Mouse (Mus musculus): ENCODE measurements at regions not wholly inside any gene's neighbourhood (a gene's known extent, or its start where the extent isn't known, plus 50 kb on each side); places are given as distances from the start of the nearest gene placed in this dataset.

GRCm38 (mm10) chr1:161712283-161712682 is 76.0 kb downstream of the Fasl start:
- H3K79me3 ChIP-seq (ENCODE audit: low read depth), result no peaks in the 10 kb centered on the region
- H3K27me3 ChIP-seq (ENCODE audit: control insufficient read depth, insufficient read depth, insufficient read length), result no peaks in the 10 kb centered on the region
- H3ac ChIP-seq (ENCODE audit: control insufficient read depth, insufficient read length, low read depth), result no peak overlapping the region
- no peaks in the 10 kb centered on the region for H3K79me2 ChIP-seq (ENCODE audit: control insufficient read depth, insufficient read depth)
- TF ChIP-seq CEBPB (IDR thresholded peaks at IDR 0.05; ENCODE audit: low read depth) (no peak), CTCF (IDR thresholded peaks at IDR 0.05; ENCODE audit: control insufficient read depth, insufficient read depth, insufficient read length) (no peak), MAX (IDR thresholded peaks at IDR 0.05) (no peak), USF1 (IDR thresholded peaks at IDR 0.05; ENCODE audit: low read depth) (no peak), MYOD1 (IDR thresholded peaks at IDR 0.05; ENCODE audit: control insufficient read depth, insufficient read length, low read depth) (no peak), FOSL1 (IDR thresholded peaks at IDR 0.05; ENCODE audit: insufficient read depth, low read length, poor library complexity, severe bottlenecking) (no peak), MYOG (IDR thresholded peaks at IDR 0.05; ENCODE audit: control insufficient read depth, extremely low read depth, insufficient read length) (no peak)
- no peaks in the 10 kb centered on the region for H3K36me3 ChIP-seq (ENCODE audit: control insufficient read depth, insufficient read depth)
- H3K4me3 ChIP-seq (ENCODE audit: insufficient read depth, poor library complexity, severe bottlenecking), result no peak overlapping the region

GRCm38 (mm10) chr1:161707049-161707448 is 81.2 kb downstream of the Fasl start:
- Histone ChIP-seq H3K27me3 (ENCODE audit: control insufficient read depth, insufficient read depth, insufficient read length) (no peaks in the 10 kb centered on the region), H3K36me3 (ENCODE audit: control insufficient read depth, insufficient read depth) (no peaks in the 10 kb centered on the region), H3K4me3 (ENCODE audit: insufficient read depth, poor library complexity, severe bottlenecking) (no peak overlapping the region), H3ac (ENCODE audit: control insufficient read depth, insufficient read length, low read depth) (no peak overlapping the region), H3K79me3 (ENCODE audit: low read depth) (no peaks in the 10 kb centered on the region), H3K79me2 (ENCODE audit: control insufficient read depth, insufficient read depth) (no peaks in the 10 kb centered on the region)
- TF ChIP-seq CTCF (IDR thresholded peaks at IDR 0.05; ENCODE audit: control insufficient read depth, insufficient read depth, insufficient read length) (no peak), MAX (IDR thresholded peaks at IDR 0.05) (no peak)

- Histone ChIP-seq H3K79me3 (ENCODE audit: low read depth) (no peaks in the 10 kb centered on the region), H3ac (ENCODE audit: control insufficient read depth, insufficient read length, low read depth) (no peak overlapping the region), H3K27me3 (ENCODE audit: control insufficient read depth, insufficient read depth, insufficient read length) (no peaks in the 10 kb centered on the region), H3K79me2 (ENCODE audit: control insufficient read depth, insufficient read depth) (no peaks in the 10 kb centered on the region), H3K36me3 (ENCODE audit: control insufficient read depth, insufficient read depth) (no peaks in the 10 kb centered on the region), H3K4me3 (ENCODE audit: insufficient read depth, poor library complexity, severe bottlenecking) (no peak overlapping the region)
- TF ChIP-seq MYOG (IDR thresholded peaks at IDR 0.05; ENCODE audit: control insufficient read depth, extremely low read depth, insufficient read length) (no peak), FOSL1 (IDR thresholded peaks at IDR 0.05; ENCODE audit: insufficient read depth, low read length, poor library complexity, severe bottlenecking) (no peak), USF1 (IDR thresholded peaks at IDR 0.05; ENCODE audit: low read depth) (no peak), MAX (IDR thresholded peaks at IDR 0.05) (no peak), CTCF (IDR thresholded peaks at IDR 0.05; ENCODE audit: control insufficient read depth, insufficient read depth, insufficient read length) (no peak), MYOD1 (IDR thresholded peaks at IDR 0.05; ENCODE audit: control insufficient read depth, insufficient read length, low read depth) (no peak), CEBPB (IDR thresholded peaks at IDR 0.05; ENCODE audit: low read depth) (no peak)
Observed at GRCm38 (mm10) chr1:161704961-161705360, 83.3 kb downstream of the Fasl start.

GRCm38 (mm10) chr1:161704527-161704926 is 83.8 kb downstream of the Fasl start:
- no peaks in the 10 kb centered on the region for H3K79me2 ChIP-seq (ENCODE audit: control insufficient read depth, insufficient read depth)
- no peaks in the 10 kb centered on the region for H3K79me3 ChIP-seq (ENCODE audit: low read depth)
- H3K4me3 ChIP-seq (ENCODE audit: insufficient read depth, poor library complexity, severe bottlenecking), result no peak overlapping the region
- no peaks in the 10 kb centered on the region for H3K27me3 ChIP-seq (ENCODE audit: control insufficient read depth, insufficient read depth, insufficient read length)
- no peak for TF ChIP-seq CTCF (IDR thresholded peaks at IDR 0.05; ENCODE audit: control insufficient read depth, insufficient read depth, insufficient read length)
- no peak for TF ChIP-seq MAX (IDR thresholded peaks at IDR 0.05)
- TF ChIP-seq FOSL1 (IDR thresholded peaks at IDR 0.05; ENCODE audit: insufficient read depth, low read length, poor library complexity, severe bottlenecking), result no peak
- TF ChIP-seq MYOG (IDR thresholded peaks at IDR 0.05; ENCODE audit: control insufficient read depth, extremely low read depth, insufficient read length), result no peak
- no peak for TF ChIP-seq USF1 (IDR thresholded peaks at IDR 0.05; ENCODE audit: low read depth)
- TF ChIP-seq MYOD1 (IDR thresholded peaks at IDR 0.05; ENCODE audit: control insufficient read depth, insufficient read length, low read depth), result no peak
- TF ChIP-seq CEBPB (IDR thresholded peaks at IDR 0.05; ENCODE audit: low read depth), result no peak
- H3ac ChIP-seq (ENCODE audit: control insufficient read depth, insufficient read length, low read depth), result no peak overlapping the region
- H3K36me3 ChIP-seq (ENCODE audit: control insufficient read depth, insufficient read depth), result no peaks in the 10 kb centered on the region

GRCm38 (mm10) chr1:161695886-161696285 is 92.4 kb downstream of the Fasl start:
- Histone ChIP-seq H3K79me2 (ENCODE audit: control insufficient read depth, insufficient read depth) (no peaks in the 10 kb centered on the region), H3K27me3 (ENCODE audit: control insufficient read depth, insufficient read depth, insufficient read length) (no peaks in the 10 kb centered on the region)
- no peak for TF ChIP-seq FOSL1 (IDR thresholded peaks at IDR 0.05; ENCODE audit: insufficient read depth, low read length, poor library complexity, severe bottlenecking)
- TF ChIP-seq CTCF (IDR thresholded peaks at IDR 0.05; ENCODE audit: control insufficient read depth, insufficient read depth, insufficient read length), result no peak
- TF ChIP-seq MYOD1 (IDR thresholded peaks at IDR 0.05; ENCODE audit: control insufficient read depth, insufficient read length, low read depth), result no peak
- TF ChIP-seq MAX (IDR thresholded peaks at IDR 0.05), result no peak
- no peak for TF ChIP-seq MYOG (IDR thresholded peaks at IDR 0.05; ENCODE audit: control insufficient read depth, extremely low read depth, insufficient read length)
- no peak for TF ChIP-seq USF1 (IDR thresholded peaks at IDR 0.05; ENCODE audit: low read depth)
- no peak for TF ChIP-seq CEBPB (IDR thresholded peaks at IDR 0.05; ENCODE audit: low read depth)

GRCm38 (mm10) chr1:161693768-161694160 is 94.5 kb downstream of the Fasl start:
- Histone ChIP-seq H3K27me3 (ENCODE audit: control insufficient read depth, insufficient read depth, insufficient read length) (no peaks in the 10 kb centered on the region), H3K36me3 (ENCODE audit: control insufficient read depth, insufficient read depth) (no peaks in the 10 kb centered on the region), H3ac (ENCODE audit: control insufficient read depth, insufficient read length, low read depth) (no peak overlapping the region), H3K4me3 (ENCODE audit: insufficient read depth, poor library complexity, severe bottlenecking) (no peak overlapping the region), H3K79me3 (ENCODE audit: low read depth) (no peaks in the 10 kb centered on the region), H3K79me2 (ENCODE audit: control insufficient read depth, insufficient read depth) (no peaks in the 10 kb centered on the region)
- TF ChIP-seq MYOD1 (IDR thresholded peaks at IDR 0.05; ENCODE audit: control insufficient read depth, insufficient read length, low read depth), result no peak
- TF ChIP-seq CTCF (IDR thresholded peaks at IDR 0.05; ENCODE audit: control insufficient read depth, insufficient read depth, insufficient read length), result no peak
- TF ChIP-seq CEBPB (IDR thresholded peaks at IDR 0.05; ENCODE audit: low read depth), result no peak

More at GRCm38 (mm10) chr1:161695886-161696285, 92.4 kb downstream of the Fasl start:
- Histone ChIP-seq H3ac (ENCODE audit: control insufficient read depth, insufficient read length, low read depth) (no peak overlapping the region), H3K36me3 (ENCODE audit: control insufficient read depth, insufficient read depth) (no peaks in the 10 kb centered on the region), H3K4me3 (ENCODE audit: insufficient read depth, poor library complexity, severe bottlenecking) (no peak overlapping the region), H3K79me3 (ENCODE audit: low read depth) (no peaks in the 10 kb centered on the region)

Data from C2C12 (cell line).